Mouse (Mus musculus): ENCODE data around the gene Myo6. TPM values are rescaled to one million over a fixed set of nuclear protein-coding genes. Genes with fewer than 3 reads are reported as not detected.

Gene Myo6
- 14.0 and 16.7 TPM in 2 replicates for polyA plus RNA-seq (2015; fragmentation: Nextera tagmentation; extraction: Ambion mirVana)

- no peak within 1 kb of the TSS; the same call in 1 of the 2 replicates for H3K27ac ChIP-seq (ENCODE audit: low read length)
- H3K4me2 ChIP-seq (ENCODE audit: low read length): peak within 1 kb of the TSS; percentile 68
- peak within 1 kb of the TSS; percentile 87 for H3K4me3 ChIP-seq (replicated peaks; ENCODE audit: low read length)
- ATAC-seq: peak; percentile 97
- H3K4me1 ChIP-seq (replicated peaks; ENCODE audit: control insufficient read depth, insufficient read depth, low read length): peaks cover 5% of the 10 kb centered on the region; the same call in 1 of the 2 replicates
- WGBS: under 1% methylated on average over 69 of the region's 69 CpGs
- H3K27me3 ChIP-seq (replicated peaks; ENCODE audit: control insufficient read depth, insufficient read depth, low read length): no peaks in the 10 kb centered on the region
- no peaks in the 10 kb centered on the region for H3K9me3 ChIP-seq (ENCODE audit: control insufficient read depth, low read length)
- H3K9ac ChIP-seq (replicated peaks; ENCODE audit: low read depth, low read length): peak within 1 kb of the TSS; percentile 70
- H3K36me3 ChIP-seq (ENCODE audit: control insufficient read depth, insufficient read depth): no peaks in the 10 kb centered on the region
These were observed at the start of gene Myo6 for GRCm38 (mm10) chr9:80164611-80165474. TSS of gene Myo6 (plus strand) at chr9:80165031.

GRCm38 (mm10) chr9:80145992-80146587 is 18.7 kb upstream of the Myo6 start:
- Histone ChIP-seq H3K27me3 (replicated peaks; ENCODE audit: control insufficient read depth, insufficient read depth, low read length) (no peaks in the 10 kb centered on the region), H3K27ac (ENCODE audit: low read length) (no peak overlapping the region), H3K4me2 (ENCODE audit: low read length) (no peak overlapping the region), H3K9me3 (ENCODE audit: control insufficient read depth, low read length) (no peaks in the 10 kb centered on the region), H3K9ac (replicated peaks; ENCODE audit: low read depth, low read length) (no peak overlapping the region), H3K4me1 (replicated peaks; ENCODE audit: control insufficient read depth, insufficient read depth, low read length) (no peaks in the 10 kb centered on the region), H3K4me3 (replicated peaks; ENCODE audit: low read length) (no peak overlapping the region), H3K36me3 (ENCODE audit: control insufficient read depth, insufficient read depth) (peaks cover 15% of the 10 kb centered on the region)
- 77% methylated on average over 10 of the region's 10 CpGs for whole genome bisulfite sequencing
- ATAC-seq: no peak

- Histone ChIP-seq H3K9ac (replicated peaks; ENCODE audit: low read depth, low read length) (no peak overlapping the region), H3K27me3 (replicated peaks; ENCODE audit: control insufficient read depth, insufficient read depth, low read length) (no peaks in the 10 kb centered on the region), H3K27ac (ENCODE audit: low read length) (no peak overlapping the region), H3K4me3 (replicated peaks; ENCODE audit: low read length) (no peak overlapping the region), H3K9me3 (ENCODE audit: control insufficient read depth, low read length) (no peaks in the 10 kb centered on the region), H3K4me1 (replicated peaks; ENCODE audit: control insufficient read depth, insufficient read depth, low read length) (no peaks in the 10 kb centered on the region), H3K4me2 (ENCODE audit: low read length) (no peak overlapping the region), H3K36me3 (ENCODE audit: control insufficient read depth, insufficient read depth) (peaks cover 2% of the 10 kb centered on the region; the same call in 1 of the 2 replicates)
- WGBS: 96% methylated on average over 5 of the region's 5 CpGs
- no peak for ATAC-seq
These were observed 15.2 kb upstream of the Myo6 start for GRCm38 (mm10) chr9:80149594-80149993.

GRCm38 (mm10) chr9:80155277-80155676 is 9.6 kb upstream of the Myo6 start:
- WGBS: 13% methylated on average over 5 of the region's 5 CpGs
- ATAC-seq: peak; percentile 83
- Histone ChIP-seq H3K4me2 (ENCODE audit: low read length) (no peak overlapping the region), H3K27ac (ENCODE audit: low read length) (no peak overlapping the region), H3K27me3 (replicated peaks; ENCODE audit: control insufficient read depth, insufficient read depth, low read length) (no peaks in the 10 kb centered on the region), H3K4me1 (replicated peaks; ENCODE audit: control insufficient read depth, insufficient read depth, low read length) (peaks cover 3% of the 10 kb centered on the region; the same call in 1 of the 2 replicates), H3K4me3 (replicated peaks; ENCODE audit: low read length) (no peak overlapping the region), H3K36me3 (ENCODE audit: control insufficient read depth, insufficient read depth) (no peaks in the 10 kb centered on the region), H3K9me3 (ENCODE audit: control insufficient read depth, low read length) (no peaks in the 10 kb centered on the region), H3K9ac (replicated peaks; ENCODE audit: low read depth, low read length) (no peak overlapping the region)

GRCm38 (mm10) chr9:80156780-80157179 is 8.1 kb upstream of the Myo6 start:
- WGBS: 89% methylated on average over 5 of the region's 5 CpGs
- H3K27me3 ChIP-seq (replicated peaks; ENCODE audit: control insufficient read depth, insufficient read depth, low read length): no peaks in the 10 kb centered on the region
- no peak overlapping the region for H3K27ac ChIP-seq (ENCODE audit: low read length)
- H3K9ac ChIP-seq (replicated peaks; ENCODE audit: low read depth, low read length): no peak overlapping the region
- H3K4me3 ChIP-seq (replicated peaks; ENCODE audit: low read length): no peak overlapping the region
- no peaks in the 10 kb centered on the region for H3K9me3 ChIP-seq (ENCODE audit: control insufficient read depth, low read length)
- H3K36me3 ChIP-seq (ENCODE audit: control insufficient read depth, insufficient read depth): no peaks in the 10 kb centered on the region
- ATAC-seq: no peak
- peaks cover 3% of the 10 kb centered on the region for H3K4me1 ChIP-seq (replicated peaks; ENCODE audit: control insufficient read depth, insufficient read depth, low read length)
- H3K4me2 ChIP-seq (ENCODE audit: low read length): no peak overlapping the region

- no peaks in the 10 kb centered on the region for H3K36me3 ChIP-seq (ENCODE audit: control insufficient read depth, insufficient read depth)
- H3K4me3 ChIP-seq (replicated peaks; ENCODE audit: low read length): no peak overlapping the region
- 91% methylated on average over 12 of the region's 12 CpGs for WGBS
- H3K27ac ChIP-seq (ENCODE audit: low read length): no peak overlapping the region
- no peaks in the 10 kb centered on the region for H3K9me3 ChIP-seq (ENCODE audit: control insufficient read depth, low read length)
- no peaks in the 10 kb centered on the region for H3K27me3 ChIP-seq (replicated peaks; ENCODE audit: control insufficient read depth, insufficient read depth, low read length)
- ATAC-seq: no peak
- H3K4me2 ChIP-seq (ENCODE audit: low read length): no peak overlapping the region
- no peak overlapping the region for H3K9ac ChIP-seq (replicated peaks; ENCODE audit: low read depth, low read length)
- H3K4me1 ChIP-seq (replicated peaks; ENCODE audit: control insufficient read depth, insufficient read depth, low read length): peaks cover 3% of the 10 kb centered on the region
These were observed 6.9 kb upstream of the Myo6 start for GRCm38 (mm10) chr9:80157840-80158465.

GRCm38 (mm10) chr9:80158937-80159336 is 5.9 kb upstream of the Myo6 start:
- no peak overlapping the region for H3K9ac ChIP-seq (replicated peaks; ENCODE audit: low read depth, low read length)
- H3K27ac ChIP-seq (ENCODE audit: low read length): no peak overlapping the region
- peaks cover 3% of the 10 kb centered on the region for H3K4me1 ChIP-seq (replicated peaks; ENCODE audit: control insufficient read depth, insufficient read depth, low read length)
- H3K9me3 ChIP-seq (ENCODE audit: control insufficient read depth, low read length): no peaks in the 10 kb centered on the region
- H3K27me3 ChIP-seq (replicated peaks; ENCODE audit: control insufficient read depth, insufficient read depth, low read length): no peaks in the 10 kb centered on the region
- H3K36me3 ChIP-seq (ENCODE audit: control insufficient read depth, insufficient read depth): no peaks in the 10 kb centered on the region
- no peak for ATAC-seq
- H3K4me2 ChIP-seq (ENCODE audit: low read length): no peak overlapping the region
- 61% methylated on average over 5 of the region's 5 CpGs for WGBS
- H3K4me3 ChIP-seq (replicated peaks; ENCODE audit: low read length): no peak overlapping the region

GRCm38 (mm10) chr9:80161451-80161850 is 3.4 kb upstream of the Myo6 start:
- Histone ChIP-seq H3K4me2 (ENCODE audit: low read length) (no peak overlapping the region), H3K9me3 (ENCODE audit: control insufficient read depth, low read length) (no peaks in the 10 kb centered on the region), H3K27ac (ENCODE audit: low read length) (no peak overlapping the region), H3K27me3 (replicated peaks; ENCODE audit: control insufficient read depth, insufficient read depth, low read length) (no peaks in the 10 kb centered on the region), H3K9ac (replicated peaks; ENCODE audit: low read depth, low read length) (no peak overlapping the region), H3K4me3 (replicated peaks; ENCODE audit: low read length) (no peak overlapping the region), H3K36me3 (ENCODE audit: control insufficient read depth, insufficient read depth) (no peaks in the 10 kb centered on the region), H3K4me1 (replicated peaks; ENCODE audit: control insufficient read depth, insufficient read depth, low read length) (peaks cover 5% of the 10 kb centered on the region; the same call in 1 of the 2 replicates)
- ATAC-seq: no peak
- 31% methylated on average over 4 of the region's 4 CpGs for WGBS

GRCm38 (mm10) chr9:80163126-80163723 is 1.6 kb upstream of the Myo6 start:
- Histone ChIP-seq H3K36me3 (ENCODE audit: control insufficient read depth, insufficient read depth) (no peaks in the 10 kb centered on the region), H3K27me3 (replicated peaks; ENCODE audit: control insufficient read depth, insufficient read depth, low read length) (no peaks in the 10 kb centered on the region), H3K4me1 (replicated peaks; ENCODE audit: control insufficient read depth, insufficient read depth, low read length) (peaks cover 5% of the 10 kb centered on the region; the same call in 1 of the 2 replicates), H3K27ac (ENCODE audit: low read length) (no peak overlapping the region), H3K4me3 (replicated peaks; ENCODE audit: low read length) (no peak overlapping the region), H3K9ac (replicated peaks; ENCODE audit: low read depth, low read length) (no peak overlapping the region), H3K9me3 (ENCODE audit: control insufficient read depth, low read length) (no peaks in the 10 kb centered on the region), H3K4me2 (ENCODE audit: low read length) (no peak overlapping the region)
- WGBS: 83% methylated on average over 4 of the region's 4 CpGs
- no peak for ATAC-seq
